In genomic region chr1:88718563-88718962, GRCm38 (mm10) we compare ENCODE assay signal across 28 mouse cellular contexts. TPM values are rescaled to one million over a fixed set of nuclear protein-coding genes. Genes with fewer than 3 reads are reported as not detected.
DNase-seq lines count a peak whose midpoint lies in the region; ATAC-seq lines count a peak whose summit lies in the region.
"Had no signal": no experiment of that assay in that cellular context is flagged by ENCODE, and none has a peak within 500 bp of the region (broad histone marks: within the 10 kb centered on the region; RNA-seq: fewer than 3 reads in every experiment).

No protein-coding gene starts in this region.

- H3K36me3 ChIP-seq in forebrain, embryonic 16.5 days (ENCODE audit: control insufficient read depth, insufficient read depth), result no peaks in the 10 kb centered on the region
- no peaks in the 10 kb centered on the region for H3K36me3 ChIP-seq in forebrain, embryonic 14.5 days (ENCODE audit: control insufficient read depth, insufficient read depth, low read length)
- H3K36me3 ChIP-seq: embryonic facial prominence, embryonic 13.5 days; heart, embryonic 13.5 days; hindbrain, embryonic 12.5 days; limb, embryonic 13.5 days; liver, embryonic 12.5 days; neural tube, embryonic 15.5 days had no signal

- 0 out of 2 replicates have a peak, but pooled peaks cover 4% of the 10 kb centered on the region for H3K4me1 ChIP-seq in forebrain, embryonic 16.5 days (replicated peaks; ENCODE audit: control insufficient read depth, insufficient read depth, low read length)
- H3K4me1 ChIP-seq in forebrain, embryonic 14.5 days (ENCODE audit: control insufficient read depth, insufficient read depth, low read length), result 0 out of 2 replicates have a peak, but pooled peaks cover 2% of the 10 kb centered on the region
- H3K4me1 ChIP-seq: embryonic facial prominence, embryonic 13.5 days; heart, embryonic 13.5 days; hindbrain, embryonic 12.5 days; liver, embryonic 12.5 days; neural tube, embryonic 15.5 days had no signal

- no peak overlapping the region for H3K9ac ChIP-seq in forebrain, embryonic 16.5 days (replicated peaks; ENCODE audit: low read depth, low read length)
- no peak overlapping the region for H3K9ac ChIP-seq in forebrain, embryonic 14.5 days (ENCODE audit: low read length)
- H3K9ac ChIP-seq: embryonic facial prominence, embryonic 13.5 days; heart, embryonic 13.5 days; hindbrain, embryonic 12.5 days; limb, embryonic 13.5 days; liver, embryonic 12.5 days; neural tube, embryonic 15.5 days had no signal

- H3K4me2 ChIP-seq in forebrain, embryonic 16.5 days (ENCODE audit: low read length), result no peak overlapping the region
- no peak overlapping the region for H3K4me2 ChIP-seq in forebrain, embryonic 14.5 days (ENCODE audit: low read length)
- H3K4me2 ChIP-seq: embryonic facial prominence, embryonic 13.5 days; heart, embryonic 13.5 days; hindbrain, embryonic 12.5 days; limb, embryonic 13.5 days; liver, embryonic 12.5 days; midbrain, embryonic 11.5 days; neural tube, embryonic 15.5 days had no signal

- H3K9me3 ChIP-seq in forebrain, embryonic 16.5 days (ENCODE audit: control insufficient read depth, low read length), result no peaks in the 10 kb centered on the region; the same call in 1 of the 2 replicates
- H3K9me3 ChIP-seq in forebrain, embryonic 14.5 days (replicated peaks; ENCODE audit: control insufficient read depth, low read length), result no peaks in the 10 kb centered on the region
- H3K9me3 ChIP-seq: embryonic facial prominence, embryonic 13.5 days; heart, embryonic 13.5 days; hindbrain, embryonic 12.5 days; limb, embryonic 13.5 days; liver, embryonic 12.5 days; neural tube, embryonic 15.5 days had no signal

- H3K27ac ChIP-seq in forebrain, embryonic 16.5 days (ENCODE audit: low read length), result no peak overlapping the region
- no peak overlapping the region for H3K27ac ChIP-seq in forebrain, embryonic 14.5 days (ENCODE audit: low read depth, low read length)
- H3K27ac ChIP-seq: embryonic facial prominence, embryonic 13.5 days; heart, embryonic 13.5 days; hindbrain, embryonic 12.5 days; kidney, postnatal 0 days; limb, embryonic 13.5 days; liver, embryonic 12.5 days; neural tube, embryonic 15.5 days; stomach, postnatal 0 days had no signal

- no peaks in the 10 kb centered on the region for H3K27me3 ChIP-seq in forebrain, embryonic 16.5 days (replicated peaks; ENCODE audit: control insufficient read depth, insufficient read depth, low read length)
- no peaks in the 10 kb centered on the region for H3K27me3 ChIP-seq in forebrain, embryonic 14.5 days (replicated peaks; ENCODE audit: control insufficient read depth, insufficient read depth, low read length)
- H3K27me3 ChIP-seq: embryonic facial prominence, embryonic 13.5 days; heart, embryonic 13.5 days; limb, embryonic 13.5 days; neural tube, embryonic 15.5 days had no signal

- WGBS in forebrain, embryonic 16.5 days, result 73% methylated on average over 3 of the region's 3 CpGs
- 82% methylated on average over 3 of the region's 3 CpGs for WGBS in forebrain, embryonic 14.5 days

- no peak for DNase-seq in forebrain, embryonic 14.5 days (ENCODE audit: low spot score)
- DNase-seq in layer of hippocampus, postnatal 36 days, result peak; percentile 19 to 25
- DNase-seq in layer of hippocampus, adult 9-10 months (ENCODE audit: low spot score), result no peak
- peak; percentile 73 for DNase-seq in right cerebral cortex, adult 18-20 months
- DNase-seq in right cerebral cortex, postnatal 4 days, result peak; percentile 16
- DNase-seq in ovary, adult 18-20 months (ENCODE audit: low spot score), result no peak
- no peak for DNase-seq in lung, postnatal 10 days
- DNase-seq: adrenal gland, postnatal 10 days; cerebellum, adult 8-10 months; cerebellum, postnatal 36 days; embryo, embryonic 11 days; gastrocnemius, postnatal 10 days; heart, adult 11 months; heart, postnatal 14 days; kidney, adult 11 months; lung, adult 18-20 months; lung, postnatal 14 days had no signal

- peak; percentile 59 for ATAC-seq in forebrain, embryonic 16.5 days
- ATAC-seq in forebrain, embryonic 14.5 days, result no peak
- ATAC-seq: liver, embryonic 12.5 days had no signal

- H3K4me3 ChIP-seq in forebrain, embryonic 16.5 days (replicated peaks; ENCODE audit: low read length), result no peak overlapping the region
- no peak overlapping the region for H3K4me3 ChIP-seq in forebrain, embryonic 14.5 days (ENCODE audit: low read depth, low read length)
- H3K4me3 ChIP-seq: embryonic facial prominence, embryonic 13.5 days; erythroblast, embryonic 14.5 days; heart, embryonic 13.5 days; hindbrain, embryonic 12.5 days; limb, embryonic 13.5 days; liver, embryonic 12.5 days; neural tube, embryonic 15.5 days had no signal

RNA-seq across cellular contexts. Expression of gene Arl4c, which starts 16.5 kb away (rescaled TPM):
- 37.1 and 39.7 TPM in 2 replicates for polyA plus RNA-seq in forebrain, embryonic 16.5 days (2015; fragmentation: Nextera tagmentation; extraction: Ambion mirVana)
- polyA plus RNA-seq in forebrain, embryonic 14.5 days (2014; fragmentation: Nextera tagmentation; extraction: Ambion mirVana), result 16.3 and 17.4 TPM in 2 replicates
- total RNA-seq in layer of hippocampus, postnatal 36 days (2021), result 10 to 100 TPM; 26.1 to 29.0 TPM

Comparison
In these comparisons a context has a peak if more than half of its experiments do, and no peak if none do; other contexts are left out.
1. DNase-seq: peak in layer of hippocampus, postnatal 36 days (2 of 2), right cerebral cortex, adult 18-20 months (single experiment) and right cerebral cortex, postnatal 4 days (single experiment); none in forebrain, embryonic 14.5 days (single experiment), layer of hippocampus, adult 9-10 months (single experiment), ovary, adult 18-20 months (single experiment) and lung, postnatal 10 days (single experiment).